Mouse (Mus musculus) gonadal fat pad, adult 2 months (tissue): ENCODE data around the gene Selp. TPM values are rescaled to one million over a fixed set of nuclear protein-coding genes. Genes with fewer than 3 reads are reported as not detected.

Experiments used
- DNase-seq: peaks from one replicate; pipeline ENCODE4 v3.0.0-alpha.2; 2012; ENCODE audit warnings: low read depth
- polyA plus RNA-seq: library from polyadenylated mRNA; depleted of rRNA; stranded (reverse); fragments of >200 nt; gene quantifications from 2 replicates; pipeline ENCODE4 v1.2.3, GENCODE M21; 2012

Selp gene
- polyA plus RNA-seq, 1 experiment: 7.2 TPM

DNA sequence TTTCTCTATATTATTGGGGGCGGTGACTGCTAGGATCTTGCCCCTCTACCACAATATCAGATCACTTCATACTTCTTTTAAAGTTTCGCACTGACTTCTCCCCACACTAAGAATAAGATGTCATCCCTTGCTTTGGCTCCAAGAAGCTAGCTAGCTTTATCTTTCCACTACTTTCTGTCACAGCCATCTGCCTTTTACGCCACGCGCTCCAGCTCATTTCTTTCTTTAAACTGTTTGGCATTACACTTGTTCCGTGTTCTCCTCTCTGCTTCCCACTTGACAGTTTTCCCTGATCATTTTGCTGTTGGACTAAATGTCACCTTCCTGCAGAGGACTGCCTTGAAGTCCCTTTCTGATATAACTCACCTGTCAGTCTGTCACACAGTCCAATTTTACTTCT lies 2.8 kb downstream of the Selp start:
- DNase-seq: no peak

DNA sequence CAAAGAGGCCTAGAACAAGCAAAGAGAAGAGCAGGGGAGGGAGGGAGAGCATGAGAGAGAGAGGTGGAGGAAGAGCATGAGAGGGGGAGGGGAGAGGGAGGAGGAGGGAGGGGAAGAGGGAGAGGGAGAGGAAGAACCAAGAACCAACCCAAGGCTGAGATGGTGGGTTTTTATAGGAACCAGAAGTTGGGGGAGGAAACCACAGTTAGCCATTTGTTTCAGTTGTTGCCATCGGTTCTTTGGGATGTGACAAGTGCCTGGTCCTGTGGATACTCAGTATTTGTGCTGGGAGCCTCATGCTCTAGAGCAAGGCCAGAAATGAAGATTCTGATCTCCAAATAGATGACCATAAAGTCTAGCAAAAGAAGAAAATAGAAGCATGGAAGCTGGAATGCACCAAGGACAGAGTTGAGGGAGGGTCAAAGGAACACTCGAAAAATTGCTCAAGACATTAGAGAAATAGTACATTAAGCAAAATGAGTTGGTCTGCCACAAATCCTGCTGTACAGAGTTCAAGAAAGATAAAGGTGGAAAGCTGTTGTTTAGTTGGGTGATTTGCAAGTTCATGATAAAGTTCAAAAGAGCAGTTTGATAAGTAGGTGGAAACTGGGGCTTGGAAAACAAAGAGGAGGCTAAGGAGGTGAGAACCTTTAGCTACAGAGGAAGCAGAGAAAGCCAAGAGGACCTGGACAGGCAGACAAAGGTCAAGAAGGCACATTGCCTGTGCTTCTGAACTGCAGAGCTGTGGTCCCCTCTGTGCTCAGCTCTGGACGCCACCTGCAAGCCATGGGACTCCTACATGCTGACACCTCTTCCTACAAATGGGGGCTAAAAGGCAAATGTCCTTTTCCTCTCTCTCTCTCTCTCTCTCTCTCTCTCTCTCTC lies 5.1 kb downstream of the Selp start:
- no peak for DNase-seq

DNA sequence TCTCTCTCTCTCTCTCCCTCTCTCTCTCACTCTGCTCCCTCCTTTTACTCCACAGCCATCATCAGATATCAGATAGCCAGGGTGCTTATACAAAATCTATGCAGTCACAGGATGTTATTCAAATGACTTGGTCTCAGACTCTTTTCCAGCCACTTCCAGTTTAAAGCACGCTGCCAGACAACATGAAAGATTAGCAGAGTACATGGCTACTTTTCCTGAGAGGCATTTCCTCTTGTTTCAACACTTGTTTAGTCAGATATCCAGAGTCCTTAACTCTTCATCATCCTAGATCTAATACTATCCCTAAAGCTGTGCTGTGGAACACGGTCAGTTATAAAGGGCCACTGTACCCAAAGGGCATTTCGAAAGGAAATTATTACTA lies 5.7 kb downstream of the Selp start:
- no peak for DNase-seq

DNA sequence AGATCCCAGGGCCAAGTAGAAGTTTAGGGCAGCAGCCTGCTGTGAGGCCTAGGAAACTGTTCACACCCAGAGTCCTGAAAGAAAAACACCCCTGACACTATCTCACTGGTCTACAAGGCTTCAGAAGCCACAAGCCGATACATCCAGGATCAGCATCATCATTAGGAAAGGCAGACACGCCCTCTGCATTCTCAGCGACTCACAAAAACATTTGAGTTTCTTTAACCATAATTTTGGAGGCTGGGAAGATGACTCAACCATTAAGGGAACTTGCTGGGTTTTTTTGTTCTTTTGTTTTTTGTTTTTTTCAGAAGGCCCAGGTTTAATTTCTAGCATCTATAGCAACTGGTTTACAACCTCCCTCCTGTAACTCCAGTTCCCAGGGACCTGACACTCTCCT lies 8.8 kb downstream of the Selp start:
- DNase-seq: no peak

DNA sequence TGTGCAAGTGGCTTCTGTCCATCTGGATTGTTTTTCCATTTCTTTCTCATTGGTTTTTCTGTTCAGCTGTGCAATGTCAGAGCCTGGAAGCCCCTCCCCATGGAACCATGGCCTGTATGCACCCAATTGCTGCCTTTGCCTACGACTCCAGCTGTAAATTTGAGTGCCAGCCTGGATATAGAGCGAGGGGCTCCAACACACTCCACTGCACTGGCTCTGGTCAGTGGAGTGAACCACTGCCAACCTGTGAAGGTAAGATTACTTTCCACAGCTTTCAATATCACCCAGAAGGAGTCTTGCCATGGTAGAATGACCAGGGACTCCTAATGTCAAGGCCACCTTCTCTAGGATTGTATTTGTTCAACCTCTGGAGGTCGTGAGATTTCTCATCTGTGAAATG lies 14.9 kb downstream of the Selp start:
- no peak for DNase-seq

DNA sequence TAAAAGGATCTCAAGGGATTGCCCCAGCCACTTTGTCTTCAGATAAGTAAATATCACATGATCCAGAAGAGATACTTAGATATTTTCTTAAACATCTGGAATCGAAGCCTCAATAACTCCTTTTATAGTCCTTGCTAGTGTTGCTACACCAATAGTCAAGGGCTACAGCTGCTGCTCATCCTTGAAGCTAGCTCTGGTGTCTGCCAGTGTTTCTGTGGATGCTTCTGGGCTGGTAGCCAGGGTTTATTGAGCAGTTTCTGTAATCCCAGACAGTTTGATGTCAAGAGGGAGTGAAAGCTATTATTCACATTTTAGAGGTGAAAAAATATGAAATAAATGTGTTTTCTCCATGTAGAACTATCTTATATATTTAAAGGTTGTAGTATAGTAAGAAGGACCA lies 17.5 kb downstream of the Selp start:
- no peak for DNase-seq

DNA sequence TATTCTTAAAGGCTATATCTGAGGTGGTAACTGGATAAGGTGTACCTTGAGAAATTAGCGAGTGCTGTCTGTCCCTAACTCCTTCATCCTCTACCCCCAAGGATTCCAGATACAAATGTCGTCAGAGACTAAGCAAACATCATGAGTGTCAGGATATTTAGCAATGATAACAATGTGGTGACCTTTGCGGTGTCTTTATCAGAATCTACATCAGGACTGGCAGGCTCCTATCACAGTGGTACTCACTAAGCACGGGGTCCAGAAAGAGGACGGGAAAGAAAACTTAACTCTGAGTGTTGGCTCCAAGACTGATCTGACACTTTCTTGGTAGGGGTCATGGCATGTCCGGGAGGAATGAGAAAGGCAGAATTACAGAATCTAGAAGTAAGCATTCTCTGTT lies 19.0 kb downstream of the Selp start:
- no peak for DNase-seq

DNA sequence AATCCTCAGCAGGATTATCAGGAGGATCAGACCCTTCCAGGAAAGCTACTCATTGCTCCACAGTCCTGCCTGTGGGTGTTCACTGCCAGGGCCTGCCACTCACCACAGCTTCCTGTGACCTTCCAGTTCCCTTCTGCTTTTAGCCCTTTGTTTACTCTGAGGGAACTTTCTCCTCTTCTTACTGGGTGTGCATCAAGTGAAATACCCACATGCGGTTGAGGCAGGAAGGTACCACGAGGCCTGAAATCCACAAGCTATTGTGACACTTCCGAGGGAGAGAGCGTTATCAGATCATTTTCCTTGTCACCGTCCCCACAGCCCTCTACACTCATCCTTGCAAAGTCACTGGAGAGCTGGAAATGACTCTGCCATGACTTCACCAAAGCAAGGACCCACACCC lies 20.3 kb downstream of the Selp start:
- no peak for DNase-seq

DNA sequence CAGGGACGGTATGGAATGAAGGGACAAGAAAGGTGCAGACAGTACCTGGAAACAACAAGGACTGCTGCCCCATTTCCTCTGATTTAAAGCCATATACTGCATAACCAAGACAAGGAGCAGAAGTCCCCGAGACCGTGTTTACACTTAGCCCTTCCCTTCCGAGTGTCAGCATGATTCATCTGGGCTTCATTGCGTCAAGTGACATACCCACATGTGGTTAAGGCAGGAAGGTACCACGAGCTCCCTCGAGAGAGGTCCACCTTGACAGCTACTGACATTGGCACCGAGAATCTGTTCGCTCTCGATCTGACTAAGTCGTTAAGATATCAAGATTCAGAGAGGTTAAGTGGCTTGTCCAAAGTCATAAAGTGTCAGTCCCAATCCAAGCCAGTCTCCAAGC lies 20.9 kb downstream of the Selp start:
- no peak for DNase-seq

DNA sequence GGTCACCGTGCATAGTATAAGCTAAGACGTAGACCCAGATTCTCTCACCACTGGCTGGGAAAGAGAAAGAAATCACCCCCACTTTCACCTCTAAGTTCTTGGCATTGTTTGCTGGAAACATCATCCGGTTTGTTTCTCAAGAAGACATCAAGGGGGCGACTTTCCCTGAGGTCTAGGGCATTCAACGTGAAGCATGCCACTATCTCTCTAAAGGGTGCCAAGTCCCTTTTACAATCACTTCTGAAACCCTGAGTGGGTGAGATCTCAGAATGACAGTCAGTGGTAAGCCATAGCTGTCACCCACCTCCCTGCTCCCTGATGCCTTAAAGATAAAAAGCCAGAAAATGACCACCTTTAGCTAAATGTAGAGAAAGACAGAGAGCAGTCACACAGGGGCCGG lies 21.6 kb downstream of the Selp start:
- DNase-seq: no peak

DNA sequence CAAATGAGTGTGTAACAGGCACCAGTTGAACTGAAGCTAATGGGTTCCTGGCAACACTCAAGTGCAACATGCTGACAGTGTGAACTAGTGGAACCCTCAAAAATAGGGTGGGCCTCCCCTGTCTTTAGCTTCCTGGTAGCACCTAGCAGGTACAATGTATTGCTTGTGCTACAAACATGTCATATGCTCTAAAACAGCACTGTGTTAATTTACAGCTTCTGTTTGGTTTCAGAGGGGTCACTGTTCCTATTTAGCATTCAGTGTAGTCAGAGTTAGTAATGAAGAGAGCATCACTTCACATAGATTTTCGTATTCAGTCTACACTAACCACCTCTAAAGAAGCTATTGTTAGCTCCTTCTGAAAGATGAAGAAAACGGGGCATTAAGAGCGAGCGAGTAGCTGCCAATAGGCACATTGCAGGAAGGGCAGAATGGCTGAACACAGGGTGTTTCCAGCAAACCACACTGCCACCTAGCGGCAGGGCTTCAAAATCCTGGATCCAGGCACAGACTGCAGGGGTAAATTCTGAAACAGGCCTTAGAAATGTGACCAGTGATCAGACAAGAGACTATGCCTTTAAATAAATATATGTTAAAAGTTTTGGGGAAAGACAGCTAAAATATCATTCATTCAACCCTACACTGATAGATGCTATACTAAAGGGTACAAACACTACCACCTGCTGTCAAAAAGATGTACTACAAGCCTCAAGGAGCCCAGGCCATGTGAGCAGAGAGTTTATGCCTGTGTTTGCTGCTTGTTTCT lies 23.5 kb downstream of the Selp start:
- no peak for DNase-seq

DNA sequence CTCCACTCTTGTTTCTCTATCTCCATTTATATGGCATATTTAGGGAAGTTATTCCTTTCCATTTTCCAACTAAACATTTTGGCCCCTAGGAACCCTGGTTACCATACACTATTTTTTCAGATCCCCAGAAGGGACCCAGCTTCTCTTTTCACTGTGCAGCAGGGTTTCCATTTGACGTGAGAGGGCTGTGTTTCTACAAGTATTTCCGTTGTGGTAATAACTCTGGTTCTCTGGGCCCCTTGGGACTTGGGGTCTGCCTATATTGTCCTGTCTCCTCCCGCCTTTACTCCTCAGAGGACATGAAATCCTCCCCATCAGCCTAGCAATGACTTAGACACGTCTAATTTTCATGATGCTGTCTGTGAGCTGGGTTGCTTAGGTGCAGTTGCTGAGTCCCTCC lies 24.4 kb downstream of the Selp start:
- no peak for DNase-seq

DNA sequence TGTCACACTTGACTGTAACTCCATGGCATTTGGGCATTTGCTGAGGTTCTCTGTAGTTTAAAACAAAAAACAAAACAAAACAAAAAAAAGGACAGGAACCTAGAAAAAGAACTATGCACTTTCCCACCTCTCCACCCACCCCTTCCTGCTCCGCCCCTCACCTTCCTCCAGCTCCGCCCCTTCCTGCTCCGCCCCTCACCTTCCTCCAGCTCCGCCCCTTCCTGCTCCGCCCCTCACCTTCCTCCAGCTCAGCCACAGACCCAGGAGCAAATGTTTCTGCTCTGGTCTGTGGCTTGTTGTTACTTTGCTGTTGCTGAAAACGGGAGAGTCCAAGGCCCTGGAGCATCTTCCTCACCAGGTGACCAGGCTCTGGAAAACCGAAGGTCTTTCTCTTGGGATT lies 34.0 kb downstream of the Selp start:
- DNase-seq: no peak

DNA sequence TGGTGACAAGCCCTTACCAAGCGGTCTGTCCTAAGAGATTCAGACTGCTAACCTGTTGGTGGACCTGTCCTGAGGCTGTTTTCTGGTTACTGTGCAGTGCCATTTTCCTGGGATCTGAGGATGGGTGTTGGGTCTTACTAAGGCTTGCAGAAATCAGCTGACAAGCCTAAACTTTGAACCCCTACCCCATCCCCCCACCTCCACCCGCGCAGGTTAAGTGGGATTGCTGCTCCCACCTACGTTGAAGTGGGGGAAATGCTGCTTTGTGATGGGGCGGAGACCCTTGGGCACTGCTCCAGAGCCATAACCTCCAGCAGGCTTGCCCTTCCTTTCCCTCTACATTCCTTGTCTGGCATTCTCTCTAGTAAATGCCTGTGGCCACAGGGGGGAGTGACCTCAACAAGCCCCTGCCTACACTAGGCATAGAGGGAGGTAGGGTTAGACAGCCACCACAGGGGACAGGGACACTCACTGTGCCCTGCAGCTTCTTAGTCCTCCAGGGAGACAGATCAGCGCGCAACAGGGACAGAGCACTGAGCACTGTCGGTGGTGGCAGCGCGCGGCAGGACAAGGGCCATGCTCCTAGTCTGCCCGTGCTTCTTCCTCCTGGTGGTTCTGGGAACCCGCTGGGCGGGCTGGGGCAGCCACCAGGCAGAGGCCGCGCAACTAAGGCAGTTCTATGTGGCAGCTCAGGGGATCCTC lies 36.5 kb downstream of the Selp start, which contains the start of gene F5:
Gene F5, plus strand, starts transcription at position 452 of the 702 bp plus-strand sequence.
- no peak for DNase-seq

DNA sequence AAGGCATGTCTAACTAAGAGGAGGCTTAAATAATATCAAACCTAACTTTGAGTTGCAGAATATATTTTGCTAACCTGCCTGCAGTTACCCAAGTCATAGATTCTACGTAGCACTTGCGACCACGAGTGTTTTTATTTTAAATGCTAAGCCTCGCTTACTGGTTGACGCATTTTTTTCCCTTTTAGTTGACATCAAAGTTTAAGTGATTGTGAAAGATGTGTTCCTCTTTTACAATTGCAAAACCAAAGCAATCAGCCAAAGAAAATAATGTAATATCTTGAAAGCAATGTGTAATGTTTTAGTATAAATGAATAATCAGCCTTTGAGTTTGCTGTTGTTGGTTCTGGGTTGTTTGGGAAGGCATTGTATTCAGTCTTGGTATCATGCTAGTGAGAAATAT lies 37.8 kb downstream of the Selp start:
- DNase-seq: no peak

DNA sequence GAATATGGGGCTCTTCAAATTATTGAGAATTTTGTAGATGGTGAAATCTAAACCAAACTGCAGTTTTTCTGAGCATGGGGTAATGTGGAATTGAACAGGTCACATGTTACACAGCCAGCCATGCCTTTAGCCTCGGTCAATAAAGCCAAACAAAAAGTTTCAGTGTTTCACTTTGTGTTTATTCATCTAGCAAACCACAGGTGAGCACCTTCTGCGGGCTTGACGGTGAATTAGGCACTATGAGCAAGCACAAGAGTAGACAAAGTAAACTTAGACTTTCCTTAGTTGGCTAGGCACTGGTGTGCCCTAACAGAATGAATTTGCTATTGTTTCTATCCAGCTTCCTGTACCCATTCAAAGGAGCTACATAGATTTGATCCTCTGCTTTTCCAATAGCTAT lies 39.9 kb downstream of the Selp start:
- no peak for DNase-seq

DNA sequence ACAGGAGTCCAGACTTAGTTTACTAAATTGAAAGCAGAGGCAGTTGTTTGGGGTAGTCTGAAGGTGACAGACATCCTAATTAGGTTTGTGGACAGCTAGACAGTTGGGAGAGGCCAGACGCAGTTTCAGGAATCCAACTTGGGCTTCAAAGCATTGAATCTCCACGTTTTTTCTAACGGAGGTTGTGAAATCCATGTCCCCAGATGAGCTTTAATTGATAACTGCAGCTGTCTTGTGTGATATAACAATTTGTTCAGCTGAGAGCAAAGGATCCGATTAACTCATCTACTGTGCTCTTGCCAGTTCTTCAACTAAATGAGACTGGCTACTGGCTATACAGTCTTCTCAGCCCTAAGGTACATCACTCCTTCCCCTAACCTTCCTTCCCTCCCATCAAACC lies 43.5 kb downstream of the Selp start:
- DNase-seq: no peak

DNA sequence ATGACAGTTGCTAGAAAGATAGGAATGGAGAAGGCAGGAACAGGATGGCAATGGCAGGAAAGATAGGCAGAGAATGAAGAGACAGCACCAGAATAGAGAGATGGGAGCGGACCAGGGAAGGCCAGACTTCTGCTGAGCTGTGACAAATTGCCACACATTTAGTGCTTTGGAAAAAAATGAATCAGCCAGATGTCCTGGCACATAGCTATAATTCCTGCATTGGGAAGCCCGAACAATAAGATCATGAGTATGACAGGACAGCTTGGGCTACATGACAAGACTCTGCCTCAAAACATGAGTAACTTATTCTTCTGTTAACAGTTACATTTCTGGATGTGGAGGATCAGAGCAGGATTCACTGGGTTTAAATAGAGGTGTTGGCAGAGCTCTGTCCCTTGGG lies 44.7 kb downstream of the Selp start:
- no peak for DNase-seq

DNA sequence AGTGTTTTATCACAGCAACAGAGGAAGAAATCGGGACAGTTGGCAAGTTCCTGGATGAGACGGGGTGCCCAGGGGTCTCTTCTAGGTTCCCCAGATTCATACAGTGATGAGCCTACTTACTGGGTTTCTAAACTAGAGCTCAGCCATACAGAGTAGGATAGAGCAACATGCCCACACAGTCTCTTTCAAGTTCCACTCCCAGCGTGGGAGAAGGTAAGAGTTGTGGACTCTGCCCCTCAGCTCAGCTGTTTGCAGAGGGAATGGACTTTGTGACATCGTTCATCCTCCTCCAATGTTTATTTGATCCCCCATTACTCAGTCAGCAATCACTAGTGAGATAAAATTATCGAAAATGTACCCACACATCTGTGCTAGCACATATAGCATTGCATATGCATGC lies 47.7 kb downstream of the Selp start:
- DNase-seq: no peak

DNA sequence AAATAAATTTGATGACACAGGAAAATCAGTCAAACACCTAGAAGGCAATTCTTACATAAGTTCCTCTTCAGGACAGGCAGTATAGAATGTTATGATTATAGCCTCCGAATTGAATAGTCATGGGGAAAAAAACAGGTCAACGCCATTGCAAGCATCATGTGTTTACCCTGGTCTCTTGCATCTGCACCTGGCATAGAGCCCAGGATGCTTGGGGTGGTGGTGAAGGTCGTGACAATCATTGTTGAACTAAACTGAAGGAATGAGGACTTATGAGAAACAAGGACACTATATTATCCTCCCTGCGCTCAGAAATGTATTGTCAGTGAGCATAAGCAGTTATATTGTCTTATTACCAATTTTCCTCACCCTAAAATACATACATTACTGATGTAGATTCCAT lies 53.8 kb downstream of the Selp start:
- no peak for DNase-seq

DNA sequence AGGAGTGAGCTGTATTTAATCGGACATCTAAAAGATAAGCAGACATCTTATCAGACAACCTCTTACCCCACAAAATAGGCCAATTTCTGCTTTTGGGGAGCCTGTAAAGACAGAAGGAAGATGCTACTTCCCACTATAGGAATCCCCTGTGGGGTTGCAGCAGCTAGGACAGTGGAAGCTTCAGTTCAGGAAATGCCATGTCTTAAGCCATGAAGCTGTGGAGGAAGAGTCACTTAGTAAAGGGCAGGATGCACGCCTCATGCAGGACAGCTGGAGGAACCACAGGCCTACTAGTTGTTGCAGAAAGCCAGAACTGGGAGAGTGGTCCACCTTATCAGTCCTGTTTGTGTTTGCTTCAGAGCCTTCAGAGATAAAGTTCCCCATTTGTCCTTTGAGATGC lies 55.4 kb downstream of the Selp start:
- no peak for DNase-seq

DNA sequence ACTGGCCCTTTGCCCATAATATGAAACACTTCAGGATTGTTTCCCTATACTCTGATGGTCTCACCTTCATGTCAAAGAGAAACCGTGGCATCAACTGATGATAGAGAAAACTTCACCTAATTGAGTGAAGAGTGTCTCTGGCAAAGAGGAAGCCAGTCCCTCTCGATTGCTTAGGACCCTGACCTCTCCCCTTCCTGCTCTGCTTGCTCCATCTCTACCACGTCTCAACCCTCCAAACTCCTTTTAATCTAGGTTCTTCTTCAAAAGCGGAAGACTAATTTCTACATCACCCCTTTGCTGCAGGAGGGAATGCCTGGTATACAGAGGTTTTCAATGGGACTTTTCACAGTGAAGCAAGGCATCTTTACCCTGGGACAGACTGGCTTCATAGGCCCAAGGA lies 58.1 kb downstream of the Selp start:
- DNase-seq: no peak

DNA sequence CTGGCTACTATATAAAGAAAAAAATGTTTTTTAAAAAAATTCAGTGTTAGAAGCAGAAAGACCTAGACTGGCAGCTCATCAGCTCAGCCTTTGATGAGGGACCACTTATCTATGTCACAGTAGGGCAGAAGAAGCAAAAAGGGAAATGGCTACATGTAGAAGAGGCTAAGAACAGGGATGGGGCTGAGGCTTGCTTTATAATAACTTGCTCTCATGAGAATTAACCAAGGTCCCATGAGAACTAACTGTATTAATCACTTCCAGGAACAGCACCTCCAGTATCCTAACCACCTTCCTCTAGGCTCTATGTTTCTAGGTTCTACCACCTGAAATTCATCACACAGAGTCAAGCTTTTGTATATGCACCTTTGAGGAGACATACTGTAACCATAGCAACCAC lies 61.8 kb downstream of the Selp start:
- DNase-seq: no peak
